Mouse (Mus musculus) mouse trophoblast stem cell (cell line): ENCODE results near the gene Cecr2.

Experiments used
- in situ Hi-C, 2 experiments: fragments of 300-500 bp; cut with MseI, MboI; formaldehyde crosslinking; loops; 2 replicates in 1 of 2; 3 replicates in 1 of 2; pipeline ENCODE4 v1.15.1; 2025

Gene Cecr2

GRCm38 (mm10) chr6:120667422-120667781 lies 1.2 kb downstream of the Cecr2 start:
- in situ Hi-C loops = no loop called here

- in situ Hi-C loops = no loop called here
These were observed 1.7 kb downstream of the Cecr2 start for GRCm38 (mm10) chr6:120667911-120668310.

DNA sequence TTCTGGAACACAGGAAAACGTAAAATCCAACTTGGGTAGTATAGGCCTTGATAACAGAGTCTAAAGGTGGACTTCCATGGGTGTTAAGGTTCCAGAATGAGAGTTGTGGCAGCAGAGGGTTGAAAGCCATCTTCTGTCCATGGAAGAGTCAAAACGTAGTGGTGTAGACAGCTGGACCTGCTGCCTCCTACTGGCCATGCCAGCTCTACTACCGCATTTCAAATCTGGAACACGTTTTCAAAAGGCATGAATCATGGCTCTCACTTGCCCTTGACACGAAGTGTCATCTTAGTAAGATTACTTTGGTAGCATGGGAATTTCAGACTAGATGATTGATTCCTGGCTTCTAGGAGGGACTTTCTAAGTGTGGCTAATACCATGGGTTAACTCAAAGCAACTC lies 8.0 kb downstream of the Cecr2 start:
- in situ Hi-C loops = no loop called here

GRCm38 (mm10) chr6:120674881-120675280 lies 8.7 kb downstream of the Cecr2 start:
- in situ Hi-C loops = no loop called here

DNA sequence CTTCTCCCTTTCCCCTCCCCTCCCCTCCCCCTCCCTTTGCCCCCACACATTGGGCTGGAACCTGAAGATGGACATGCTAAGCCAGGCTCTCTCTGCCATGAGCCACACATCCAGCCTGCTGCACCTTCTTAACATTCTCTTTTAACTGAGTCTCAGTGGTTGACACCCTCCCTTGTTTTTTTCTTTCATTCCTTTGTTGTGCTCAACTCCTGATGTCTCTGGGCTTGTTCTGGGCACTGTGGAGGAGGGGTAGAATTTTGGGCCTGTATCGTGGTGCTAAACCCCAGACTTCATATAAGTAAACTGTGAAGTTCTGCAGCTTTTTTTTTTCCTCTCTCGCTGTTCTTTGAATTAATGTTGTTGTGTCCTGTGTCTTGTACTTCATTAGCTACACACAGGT lies 9.8 kb downstream of the Cecr2 start:
- in situ Hi-C loops = no loop called here

GRCm38 (mm10) chr6:120683351-120683750 lies 17.2 kb downstream of the Cecr2 start:
- in situ Hi-C loops = no loop called here

DNA sequence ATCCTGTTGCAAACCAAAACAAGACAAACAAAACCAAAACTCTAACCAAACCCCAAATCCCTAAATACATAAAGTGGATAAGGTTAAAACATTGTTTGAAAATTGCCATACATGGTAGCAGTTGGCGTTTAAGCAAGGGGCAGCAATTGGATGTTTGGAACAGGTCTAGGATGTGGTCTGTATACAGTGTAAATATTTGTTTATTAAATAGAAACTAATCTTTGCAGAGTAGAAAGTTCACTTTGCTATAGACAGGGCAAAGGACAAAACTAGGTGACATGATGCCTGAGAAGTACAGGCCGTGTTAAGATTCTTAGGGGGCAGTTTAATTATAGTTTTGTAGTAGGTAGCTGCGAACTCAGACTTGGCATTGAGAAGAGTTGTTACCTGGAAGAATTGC lies 18.6 kb downstream of the Cecr2 start:
- in situ Hi-C loops = no loop called here

GRCm38 (mm10) chr6:120686872-120687650 lies 20.9 kb downstream of the Cecr2 start:
- in situ Hi-C loops = no loop called here

- in situ Hi-C loops = no loop called here
These were observed 34.1 kb downstream of the Cecr2 start for GRCm38 (mm10) chr6:120700221-120700620.

- in situ Hi-C loops = no loop called here
These were observed 38.2 kb downstream of the Cecr2 start for GRCm38 (mm10) chr6:120704376-120704775.

DNA sequence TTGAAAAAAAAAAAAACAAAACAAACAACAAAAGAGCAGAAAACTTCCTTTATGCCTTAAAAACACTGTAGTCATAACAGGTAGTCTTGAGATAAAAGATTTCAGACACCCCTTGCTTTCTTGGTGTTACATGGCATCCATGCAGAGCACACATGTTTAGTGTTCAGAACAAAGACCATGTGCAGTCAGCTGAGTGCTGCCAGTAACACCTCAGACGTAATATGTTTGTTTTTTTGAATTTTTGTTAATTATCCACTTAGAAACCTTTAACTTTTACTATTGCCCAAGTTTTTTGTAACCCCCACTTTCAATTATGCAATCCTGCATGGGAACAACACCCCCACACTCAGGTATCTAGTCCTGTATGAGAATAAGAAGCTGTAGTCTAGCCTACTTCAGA lies 42.6 kb downstream of the Cecr2 start:
- in situ Hi-C loops = no loop called here

DNA sequence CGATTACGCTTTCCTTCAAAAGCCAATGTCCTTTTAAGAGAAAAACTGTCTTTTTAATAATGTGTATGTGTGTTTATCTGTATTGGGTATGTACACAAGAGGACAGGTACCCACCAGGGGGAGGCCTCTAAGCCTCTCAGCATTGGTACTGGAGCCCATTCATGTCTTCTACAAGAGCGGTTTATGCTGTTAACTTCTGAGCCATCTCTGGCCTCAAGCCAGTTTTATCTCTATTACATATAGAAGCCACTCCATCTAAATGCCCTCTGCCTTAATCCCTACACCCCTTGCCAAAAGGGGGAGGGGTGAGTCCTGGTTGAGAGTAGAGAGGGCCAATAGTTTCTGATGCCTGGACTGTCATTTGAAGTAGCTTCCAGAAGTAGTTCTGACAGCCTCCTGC lies 48.6 kb downstream of the Cecr2 start:
- in situ Hi-C loops = no loop called here

- in situ Hi-C loops = no loop called here
These were observed 49.1 kb downstream of the Cecr2 start for GRCm38 (mm10) chr6:120715227-120715626.

DNA sequence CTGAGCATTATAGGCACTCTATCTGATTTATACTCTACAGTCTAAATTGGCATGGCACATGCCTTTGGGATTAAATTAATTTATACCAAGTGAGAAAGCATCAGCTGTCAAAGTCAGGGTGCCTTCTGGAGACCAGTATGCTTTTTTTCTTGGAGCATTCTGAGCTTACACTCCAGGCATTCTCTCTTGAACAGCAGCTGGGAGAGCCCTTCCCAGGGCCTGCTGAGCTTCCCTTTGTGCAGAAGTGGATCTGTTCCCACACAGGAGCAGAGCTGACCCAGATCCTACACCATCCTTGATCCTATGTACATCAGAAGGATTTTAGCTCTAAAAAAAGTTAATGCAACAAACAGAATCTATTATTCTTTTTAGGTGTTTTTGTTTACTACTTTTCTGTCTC lies 49.7 kb downstream of the Cecr2 start:
- in situ Hi-C loops = no loop called here

DNA sequence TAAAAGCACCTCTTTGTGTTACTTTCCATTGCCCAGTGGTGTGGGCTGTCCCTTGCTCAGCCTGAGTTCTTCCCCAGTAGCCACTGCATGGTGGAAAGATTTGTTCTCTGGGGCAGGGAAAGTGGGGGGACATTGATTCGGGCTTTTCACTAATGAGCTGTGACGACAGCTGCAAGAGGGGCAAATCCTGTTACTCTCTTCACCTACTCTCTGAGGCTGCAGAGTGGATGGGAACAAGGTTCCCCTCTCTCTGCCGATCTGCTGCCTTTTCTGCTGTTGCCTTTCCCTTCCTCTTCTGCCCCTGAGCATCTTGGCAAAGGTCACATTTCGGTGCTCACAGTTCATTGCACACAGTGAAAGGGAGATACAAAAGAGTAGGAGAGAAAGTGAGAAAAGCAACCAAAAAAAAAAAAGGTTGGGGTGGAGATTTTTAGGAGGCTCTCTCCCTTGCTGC lies 50.4 kb downstream of the Cecr2 start:
- in situ Hi-C loops = no loop called here

DNA sequence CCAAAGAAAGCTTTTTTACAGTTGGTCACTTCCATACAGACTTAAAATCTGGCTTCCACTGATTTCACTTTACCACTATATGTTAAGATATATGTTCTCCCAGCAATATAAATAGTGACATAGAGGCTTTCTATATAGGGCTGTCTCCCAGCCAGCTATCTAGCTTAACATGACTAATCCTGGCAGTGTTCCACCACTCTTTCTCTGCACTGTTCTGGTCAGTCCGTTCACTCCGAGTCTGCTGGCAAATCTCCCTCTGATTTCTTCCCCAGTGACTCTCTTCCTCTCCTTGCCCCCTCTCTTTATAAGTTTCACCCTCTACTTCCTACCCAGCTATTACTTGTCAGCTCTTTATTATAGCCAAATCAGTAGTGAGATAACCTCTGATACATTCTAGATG lies 59.8 kb downstream of the Cecr2 start:
- in situ Hi-C loops = no loop called here

DNA sequence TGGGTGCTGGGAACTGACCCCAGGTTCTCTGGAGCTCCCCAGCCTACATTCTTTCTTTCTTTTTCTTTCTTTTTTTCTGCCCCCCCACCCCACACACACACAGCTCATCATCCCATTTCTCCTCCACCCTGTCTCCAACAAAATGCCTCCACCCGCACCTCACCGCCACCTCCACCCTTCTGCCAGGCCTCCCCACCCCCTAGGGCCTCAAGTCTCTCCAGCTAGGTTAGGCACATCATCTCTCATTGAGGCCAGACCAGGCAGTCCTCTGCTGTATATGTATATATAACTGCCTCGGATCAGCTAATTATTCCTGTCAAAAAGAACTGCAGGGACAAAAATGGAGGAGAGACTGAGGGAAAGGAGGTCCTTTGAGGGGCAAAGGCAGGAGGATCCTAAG lies 69.8 kb downstream of the Cecr2 start:
- in situ Hi-C loops = no loop called here

GRCm38 (mm10) chr6:120736566-120736965 lies 70.4 kb downstream of the Cecr2 start:
- in situ Hi-C loops = no loop called here

DNA sequence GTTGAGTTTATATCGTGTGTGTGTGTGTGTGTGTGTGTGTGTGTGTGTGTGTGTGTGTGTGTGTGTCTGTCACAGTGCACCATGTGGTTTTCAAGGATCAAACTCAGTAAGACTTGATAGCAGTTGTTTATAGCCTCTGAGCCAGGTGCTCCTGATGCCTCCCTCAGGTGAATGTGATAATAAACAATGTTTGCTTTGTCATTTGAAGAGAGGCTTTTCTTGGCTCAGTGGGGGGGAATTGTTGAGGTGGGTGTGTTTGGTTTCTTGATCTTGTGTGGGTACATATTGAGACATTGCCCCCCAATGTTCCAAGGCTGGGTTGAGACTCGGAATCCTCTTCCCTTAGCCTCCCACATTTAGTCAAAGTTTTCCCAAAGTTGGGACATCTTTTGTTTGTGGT lies 77.0 kb downstream of the Cecr2 start:
- in situ Hi-C loops = no loop called here

- in situ Hi-C loops = no loop called here
These were observed 78.1 kb downstream of the Cecr2 start for GRCm38 (mm10) chr6:120744266-120744665.

DNA sequence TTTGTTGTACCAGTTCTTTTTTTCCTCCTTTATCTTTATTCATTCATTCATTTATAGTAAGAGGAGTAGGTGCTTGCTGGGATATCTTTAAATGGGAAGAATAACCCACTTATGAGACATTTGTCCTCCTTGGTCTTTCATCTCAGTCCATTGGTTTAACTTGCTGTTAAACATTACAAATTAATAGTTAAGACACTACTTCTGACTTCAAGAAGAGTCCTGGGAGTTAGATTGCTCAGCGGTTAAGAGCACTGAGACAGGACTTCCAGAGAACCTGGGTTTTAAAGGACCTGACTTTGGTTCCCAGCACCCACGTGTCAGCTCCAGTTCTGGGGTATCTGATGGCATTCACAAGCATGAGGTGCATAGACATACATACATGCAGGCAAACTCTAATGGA lies 80.2 kb downstream of the Cecr2 start:
- in situ Hi-C loops = no loop called here

GRCm38 (mm10) chr6:120761151-120761550 lies 95.0 kb downstream of the Cecr2 start:
- in situ Hi-C loops = no loop called here

DNA sequence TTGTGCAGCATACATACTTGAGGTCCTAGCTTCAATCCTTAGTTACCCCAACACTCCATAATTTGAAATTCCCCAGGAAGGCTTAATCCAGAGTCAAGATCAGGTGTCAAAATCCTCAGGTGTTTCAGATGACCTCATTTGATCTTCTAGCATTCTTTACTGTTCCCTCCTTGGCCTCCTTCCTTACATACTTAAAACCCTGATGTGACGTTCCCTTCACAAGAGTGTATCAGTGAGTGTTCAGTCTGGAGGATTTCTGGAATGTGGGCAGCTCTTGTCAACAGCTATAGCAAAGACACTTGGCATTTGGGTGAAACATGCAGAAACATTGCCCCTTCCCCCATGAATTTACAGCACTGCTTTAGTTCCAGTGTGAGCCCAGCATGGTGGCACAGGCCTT lies 103.8 kb downstream of the Cecr2 start:
- in situ Hi-C loops = no loop called here

DNA sequence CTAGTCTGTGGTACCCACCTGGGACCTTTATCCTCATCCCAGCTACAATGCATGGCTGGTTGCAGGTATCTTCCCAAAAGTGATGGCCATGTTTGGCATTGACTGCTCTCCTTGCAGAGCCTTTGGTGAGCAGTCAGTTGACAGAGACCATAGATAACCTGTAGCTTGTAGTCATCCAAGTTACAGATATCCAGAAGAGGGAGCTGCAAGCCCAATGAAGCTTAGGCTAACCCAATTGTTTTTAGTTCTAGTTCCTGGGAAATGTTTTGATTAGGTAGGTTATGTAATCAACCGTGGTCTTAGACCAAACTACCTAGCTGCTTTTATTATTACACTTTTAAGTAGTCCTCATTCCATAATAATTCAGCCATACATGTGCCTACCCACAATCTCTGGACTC lies 105.2 kb downstream of the Cecr2 start:
- in situ Hi-C loops = no loop called here
